Mouse (Mus musculus) liver, postnatal 0 days (tissue): ENCODE results near the gene Gramd4.

Experiments used
- CTCF ChIP-seq: sonication (generic); IDR thresholded peaks from 2 replicates; pipeline ENCODE4 v1.5.1; 2016; ENCODE audit warnings: antibody characterized with exemption, low read depth
- EP300 ChIP-seq: IDR thresholded peaks from 2 replicates; pipeline ENCODE4 v1.6.1; 2016; ENCODE audit warnings: antibody characterized with exemption, low read depth, mild to moderate bottlenecking

DNA sequence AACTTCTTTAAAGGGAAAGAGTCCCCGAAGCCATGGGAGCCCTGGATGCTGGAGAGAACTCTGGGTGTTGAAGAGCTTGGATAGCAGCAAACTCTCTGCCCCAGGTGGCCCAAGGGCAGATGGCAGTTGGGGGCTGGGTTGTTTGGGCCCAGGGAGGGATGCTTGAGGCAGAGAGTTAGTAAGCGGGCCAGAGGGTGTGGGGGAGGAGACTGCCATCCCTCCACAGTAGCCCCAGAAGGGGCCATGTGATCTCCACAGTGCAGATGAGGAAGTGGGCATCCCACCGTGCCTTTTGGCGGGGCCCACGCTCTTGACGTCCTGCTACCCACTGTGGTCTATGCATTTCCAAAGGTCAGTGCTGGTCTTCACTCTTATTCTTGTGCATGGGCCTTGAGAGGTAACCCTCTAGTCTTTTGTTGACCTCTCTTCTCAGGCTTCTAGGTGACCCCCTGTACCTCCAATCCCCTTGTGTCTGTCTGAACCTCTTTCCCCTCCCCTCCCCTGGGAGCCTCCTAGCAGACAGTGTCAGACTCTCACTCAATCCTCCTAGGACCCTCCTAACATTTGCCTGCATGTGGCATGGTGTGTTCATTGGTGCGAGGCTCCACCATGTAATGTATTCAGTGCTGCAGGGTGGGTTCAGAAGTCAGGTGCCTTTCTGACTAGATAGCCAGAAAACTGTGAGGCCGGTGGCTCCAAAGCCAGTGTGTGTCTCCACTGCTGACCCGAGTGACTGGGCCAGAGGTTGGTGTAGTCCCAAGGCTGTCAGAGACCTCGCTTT, 11.7 kb downstream of the Gramd4 start:
- TF ChIP-seq EP300 (no peak), CTCF (no peak)
